Mouse (Mus musculus) left cerebral cortex, adult 18-20 months (tissue): ENCODE data around the gene Mpl. TPM values are rescaled to one million over a fixed set of nuclear protein-coding genes. Genes with fewer than 3 reads are reported as not detected.

Experiments
- total RNA-seq, 2 experiments: library from RNA; stranded (reverse); gene quantifications; 2 replicates each; pipeline ENCODE4 v1.2.3; 2021

The Mpl gene
- total RNA-seq, 2 experiments from 2014 or later = 0.51 to 0.91 TPM

Other genes with a start within 250 kb of the Mpl start
- 100 to 1,000 TPM; 101 to 110 TPM for gene Ptprf, start 166.1 kb downstream of the Mpl start, total RNA-seq
- gene Szt2, start 48.2 kb downstream of the Mpl start, total RNA-seq = 10 to 100 TPM; 30.0 to 33.1 TPM
- 10 to 100 TPM; 53.8 to 60.7 TPM for gene Med8, start 48.2 kb downstream of the Mpl start, total RNA-seq
- gene Elovl1, start 29.4 kb downstream of the Mpl start, total RNA-seq = 10 to 100 TPM; 18.3 to 19.2 TPM
- 1 to 10 TPM in 1 of 2 experiments, under 1 TPM in 1; 0.89 to 1.3 TPM for gene Cdc20, start 20.2 kb downstream of the Mpl start, total RNA-seq
- 1 to 10 TPM; 7.3 to 7.7 TPM for gene Tie1, start 32.5 kb upstream of the Mpl start, total RNA-seq
- gene 2610528J11Rik, start 69.5 kb upstream of the Mpl start, total RNA-seq = not detected
- gene Tmem125, start 86.5 kb upstream of the Mpl start, total RNA-seq = 1 to 10 TPM; 5.0 to 5.3 TPM
- gene Cfap57, start 163.3 kb upstream of the Mpl start, total RNA-seq = under 1 TPM; 0.79 to 0.98 TPM
- 10 to 100 TPM; 55.9 to 63.5 TPM for gene Ebna1bp2, start 163.3 kb upstream of the Mpl start, total RNA-seq
- not detected for gene Olfr62, start 201.4 kb upstream of the Mpl start, total RNA-seq
- not detected for gene Olfr1342, start 235.2 kb upstream of the Mpl start, total RNA-seq
- gene Olfr1341, start 246.0 kb upstream of the Mpl start, total RNA-seq = not detected